Mouse (Mus musculus) embryonic fibroblast, embryonic 13.5 days (primary cell): Measurements from ENCODE around the gene Ifnar2.

Source experiments
- CTCF ChIP-seq: IDR thresholded peaks from 2 replicates; pipeline ENCODE4 v1.5.1; 2011; ENCODE audit warnings: mild to moderate bottlenecking, control low read depth, low read length, moderate library complexity, borderline replicate concordance; ENCODE audit not compliant: insufficient read depth
- POLR2A ChIP-seq: IDR thresholded peaks from 2 replicates; pipeline ENCODE4 v1.6.1; 2011; ENCODE audit warnings: low read depth, mild to moderate bottlenecking, control low read depth, low read length, moderate library complexity

DNA sequence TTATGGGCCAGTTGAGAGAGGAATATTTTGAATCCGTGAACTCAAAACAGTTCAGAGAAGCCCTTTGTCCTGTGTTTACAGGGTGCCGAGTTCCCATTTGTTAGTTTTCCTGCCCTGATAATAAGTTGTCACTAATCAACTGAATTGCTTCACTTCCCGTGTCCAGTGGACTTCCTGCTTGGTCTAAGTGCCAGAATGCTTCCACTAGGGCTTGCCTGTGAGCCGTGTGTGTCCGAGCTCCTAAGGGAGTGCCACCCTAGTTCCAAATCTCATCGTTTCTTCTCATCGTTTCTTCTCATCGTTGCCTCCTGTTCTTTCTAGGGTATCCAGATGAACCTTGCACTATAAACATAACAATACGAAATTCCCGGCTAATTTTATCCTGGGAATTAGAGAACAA lies 13.0 kb downstream of the Ifnar2 start:
- TF ChIP-seq CTCF (no peak), POLR2A (no peak)
